Mouse (Mus musculus) liver, adult (tissue): ENCODE data around the gene Golt1b.

Source experiments
- GATA4 ChIP-seq: IDR thresholded peaks from 2 replicates; pipeline ENCODE4 v1.6.1; 2014; ENCODE audit warnings: mild to moderate bottlenecking, low read length; ENCODE audit not compliant: insufficient replicate concordance

Gene Golt1b

DNA sequence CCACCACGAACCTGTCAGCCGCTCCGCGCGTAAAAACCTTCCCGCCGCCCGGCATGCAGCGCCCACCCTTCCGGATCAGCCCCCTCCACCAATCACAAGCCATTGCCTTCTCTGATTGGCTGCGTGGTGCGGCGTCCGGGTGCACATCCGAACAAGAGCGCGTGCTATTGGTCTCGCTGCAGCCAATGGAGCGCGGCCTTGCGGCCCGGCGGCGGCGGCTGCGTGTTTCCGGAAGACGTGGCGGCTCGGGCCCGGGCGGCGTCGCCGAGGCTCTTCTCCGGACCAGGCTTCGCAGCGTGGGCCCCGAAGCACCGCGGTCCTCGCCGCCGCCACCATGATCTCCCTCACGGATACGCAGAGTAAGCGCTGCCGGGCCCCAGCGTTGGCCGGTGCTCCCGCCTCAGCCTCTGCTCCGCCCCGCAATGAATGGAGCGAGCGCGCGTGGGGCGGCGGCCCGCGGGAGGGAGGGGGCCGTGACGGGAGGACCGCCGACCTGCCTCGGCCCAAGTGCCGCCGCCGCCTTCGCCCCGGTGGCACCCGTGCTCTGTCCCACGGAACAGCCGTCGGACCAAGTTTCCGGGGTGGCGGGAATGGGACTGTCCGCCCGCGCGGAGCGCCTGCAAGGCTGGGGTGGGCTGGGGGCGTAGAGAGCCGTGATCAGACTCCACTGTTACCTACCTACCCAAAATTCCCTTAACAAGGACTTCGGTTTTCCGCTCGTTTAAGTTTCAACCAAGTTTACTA lies at the start of gene Golt1b, which contains the start of gene Recql:
Golt1b (plus strand) TSS at position 211 of the 744 bp plus-strand sequence.
Recql (minus strand) TSS at position 77 of the 744 bp plus-strand sequence.
- no peak for TF ChIP-seq GATA4

DNA sequence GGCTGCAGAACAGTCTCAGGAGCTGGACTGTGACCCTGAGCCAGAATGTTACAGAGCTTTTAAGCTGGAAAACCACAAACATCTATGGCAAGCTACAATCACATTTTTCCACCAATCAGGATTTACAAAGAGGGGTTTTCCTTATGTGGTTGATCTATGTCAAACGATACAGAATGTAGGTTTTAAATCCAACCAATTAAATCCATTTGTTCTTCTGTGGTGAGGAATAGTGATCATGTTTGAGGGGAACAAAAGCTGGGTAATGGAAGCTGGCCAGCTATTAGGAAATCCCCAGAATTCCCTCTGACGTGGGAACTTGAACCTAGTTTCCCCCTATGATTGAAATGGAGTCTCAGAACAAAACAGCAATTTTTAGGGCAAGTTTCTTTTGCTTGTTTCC lies 48.1 kb upstream of the Golt1b start:
- TF ChIP-seq GATA4 = no peak

DNA sequence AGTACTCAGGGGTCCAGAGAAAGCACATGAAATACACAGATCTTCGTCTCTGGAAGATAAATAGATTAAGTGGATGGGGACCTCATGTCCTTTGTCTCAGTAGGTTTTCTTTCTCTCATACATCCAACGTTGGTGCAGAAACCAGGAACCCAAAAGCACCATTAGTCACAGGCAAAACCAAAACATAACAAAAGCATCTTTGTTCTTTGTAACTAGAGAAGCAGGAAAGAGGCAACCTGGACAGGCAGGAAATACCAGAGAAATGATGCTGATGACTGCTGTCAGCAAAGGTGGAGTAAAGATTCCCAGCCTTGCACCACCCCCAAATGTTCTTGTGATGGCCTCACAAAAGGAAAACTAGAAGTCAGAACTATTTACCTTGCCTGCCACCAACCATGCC lies 47.4 kb upstream of the Golt1b start:
- TF ChIP-seq GATA4 = no peak

DNA sequence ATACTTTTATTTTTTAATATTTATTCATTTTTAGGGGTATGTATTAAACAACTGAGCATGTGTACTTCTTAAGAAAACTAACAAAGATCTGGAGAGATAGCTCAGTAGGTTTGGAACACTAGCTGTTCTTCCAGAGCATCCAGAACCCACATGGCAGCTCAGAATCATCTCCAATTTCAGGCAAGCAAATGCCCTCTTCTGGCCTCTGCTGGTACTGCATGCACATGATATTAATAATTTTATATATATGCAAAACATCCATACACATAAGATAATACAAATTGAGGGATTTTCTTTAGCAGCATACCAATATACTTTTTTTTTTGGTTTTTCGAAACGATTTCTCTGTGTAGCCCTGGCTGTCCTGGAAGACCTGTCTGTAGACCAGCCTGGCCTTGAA lies 43.5 kb upstream of the Golt1b start:
- TF ChIP-seq GATA4 = no peak

DNA sequence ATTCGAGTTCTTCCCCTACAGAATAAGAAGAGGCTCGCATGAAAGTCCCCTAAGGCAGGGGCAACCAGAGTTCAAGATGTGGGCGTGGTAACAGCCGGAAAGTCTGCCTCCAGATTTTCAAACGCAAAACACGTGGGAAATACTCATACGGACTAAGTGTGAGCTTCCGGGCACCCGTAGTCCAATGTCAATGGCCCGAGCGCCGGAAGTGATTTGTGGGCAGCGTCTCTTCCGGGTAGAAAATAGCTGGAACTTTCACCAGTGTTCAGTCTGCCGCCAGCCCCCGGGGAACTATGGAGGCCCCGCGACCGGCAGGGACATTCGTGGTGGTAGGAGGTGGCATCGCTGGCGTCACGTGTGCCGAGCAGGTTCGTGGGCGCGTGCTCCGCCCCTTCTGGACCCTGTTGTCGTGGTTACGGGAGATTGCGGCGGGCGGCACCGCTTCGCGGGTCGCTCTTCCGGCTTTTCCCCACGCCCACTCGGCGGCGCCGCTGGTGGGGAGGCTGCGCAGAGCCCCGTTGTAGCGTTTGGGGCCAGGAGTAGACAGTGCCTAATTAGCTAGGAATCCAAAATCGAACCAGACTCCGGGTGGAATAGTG lies 41.5 kb upstream of the Golt1b start, which contains the start of gene Pyroxd1:
Pyroxd1 (plus strand) TSS at position 215 of the 599 bp plus-strand sequence.
- TF ChIP-seq GATA4 = peak; percentile 72; the same call in 1 of the 2 replicates

DNA sequence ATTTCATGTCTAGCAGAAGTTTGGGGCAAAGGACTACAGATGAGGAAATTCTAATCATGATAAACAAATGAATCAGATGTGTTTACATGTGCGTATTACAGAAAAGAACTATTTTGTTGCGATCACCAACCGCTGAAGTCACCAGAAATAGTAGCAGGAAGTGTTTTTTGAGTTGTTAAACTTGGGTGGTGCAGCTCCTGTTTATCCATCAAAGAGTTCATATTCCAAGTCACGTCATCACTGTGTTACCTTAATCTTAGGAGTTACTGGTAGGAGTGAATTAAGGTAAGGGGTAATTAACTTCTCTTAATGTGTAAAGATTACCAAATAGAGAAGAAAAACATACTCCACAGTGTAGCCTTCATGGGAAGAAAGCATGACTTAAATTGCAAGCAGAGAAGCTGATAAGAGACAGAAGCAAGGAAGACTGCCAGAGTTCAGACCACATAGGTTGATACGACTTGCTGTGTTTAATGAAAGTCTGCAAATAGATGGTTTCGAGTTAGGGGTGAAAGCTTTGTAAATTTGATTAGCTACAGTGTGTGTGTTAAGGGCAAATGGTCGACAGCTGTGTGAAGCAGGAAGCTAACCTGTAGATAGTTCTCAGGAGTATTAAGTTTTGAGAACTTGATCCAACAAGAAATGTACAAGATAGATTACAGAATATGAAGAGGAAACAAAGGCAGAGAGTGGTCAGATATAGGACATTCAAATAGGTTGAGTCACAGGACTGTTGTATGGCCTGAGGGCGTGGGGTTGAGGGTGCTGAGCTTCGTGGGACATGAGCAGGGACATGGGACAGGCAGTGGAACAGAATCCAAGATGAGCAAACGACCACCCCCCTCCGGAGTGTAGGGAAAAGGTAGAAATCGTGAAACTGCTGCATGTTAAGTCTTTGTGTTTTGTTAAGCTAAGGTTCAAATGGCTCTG lies 40.6 kb upstream of the Golt1b start:
- TF ChIP-seq GATA4 = no peak

DNA sequence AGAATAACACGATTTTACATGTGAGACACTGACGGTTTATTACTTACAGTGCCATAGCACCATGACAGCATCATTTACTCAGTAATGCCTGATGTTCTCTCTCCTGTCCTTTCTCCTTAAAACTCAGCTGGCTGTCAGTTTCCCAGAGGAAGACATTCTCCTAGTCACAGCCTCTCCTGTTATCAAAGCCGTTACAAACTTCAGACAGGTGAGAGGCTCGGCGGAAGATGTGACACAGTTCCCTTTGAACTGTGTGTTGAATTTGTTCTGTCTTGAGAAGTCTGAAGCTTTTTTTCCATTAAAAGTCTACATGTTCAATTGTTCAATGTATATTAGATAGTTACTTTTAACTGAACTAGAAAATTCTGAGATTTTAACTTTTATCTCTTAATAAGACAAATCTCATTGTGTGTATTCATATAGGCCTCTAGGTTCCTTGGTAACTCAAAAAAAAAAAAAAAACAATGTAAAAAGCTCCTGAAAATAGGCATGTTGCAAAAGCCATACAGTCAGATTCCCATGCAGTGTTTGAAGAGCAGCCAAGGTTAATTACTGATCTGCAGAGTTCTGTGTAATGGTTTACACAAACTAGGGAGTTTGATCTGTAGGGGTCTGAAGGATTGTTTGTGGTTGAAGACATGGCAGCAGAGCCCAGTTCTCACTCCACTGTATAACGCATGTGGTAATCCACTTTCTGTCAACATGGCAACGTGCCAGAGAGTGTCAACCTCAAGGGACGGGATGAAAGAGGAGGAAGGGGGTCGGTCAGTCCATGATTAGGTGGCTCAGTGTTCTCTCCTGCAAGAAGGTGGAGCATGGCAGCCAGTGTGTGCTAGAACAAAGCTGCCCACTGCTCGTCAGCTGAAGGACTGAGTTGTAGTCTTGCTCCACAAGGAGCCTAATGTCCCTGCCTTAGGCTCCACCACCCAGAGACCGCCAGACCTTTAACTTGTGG lies 39.3 kb upstream of the Golt1b start:
- no peak for TF ChIP-seq GATA4

DNA sequence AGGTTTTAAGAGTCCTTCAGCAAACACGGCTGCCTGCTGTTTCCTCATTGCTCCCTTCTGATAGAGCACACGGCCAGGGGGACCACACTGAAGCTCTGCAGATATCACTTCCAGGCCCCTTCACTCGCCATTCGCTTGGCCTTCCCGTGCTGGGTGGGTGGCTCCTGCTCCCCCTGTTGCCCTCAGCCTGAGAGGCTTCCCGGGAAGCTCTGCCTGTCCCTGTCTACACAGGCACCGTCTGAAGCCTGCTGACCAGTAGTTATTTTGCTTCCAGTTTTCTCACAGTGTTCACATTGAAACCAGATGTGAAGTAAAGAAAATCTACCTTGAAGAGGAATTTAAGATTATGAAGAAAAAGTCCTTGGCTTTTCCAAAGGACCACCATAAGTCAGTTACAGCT lies 29.9 kb upstream of the Golt1b start:
- no peak for TF ChIP-seq GATA4

DNA sequence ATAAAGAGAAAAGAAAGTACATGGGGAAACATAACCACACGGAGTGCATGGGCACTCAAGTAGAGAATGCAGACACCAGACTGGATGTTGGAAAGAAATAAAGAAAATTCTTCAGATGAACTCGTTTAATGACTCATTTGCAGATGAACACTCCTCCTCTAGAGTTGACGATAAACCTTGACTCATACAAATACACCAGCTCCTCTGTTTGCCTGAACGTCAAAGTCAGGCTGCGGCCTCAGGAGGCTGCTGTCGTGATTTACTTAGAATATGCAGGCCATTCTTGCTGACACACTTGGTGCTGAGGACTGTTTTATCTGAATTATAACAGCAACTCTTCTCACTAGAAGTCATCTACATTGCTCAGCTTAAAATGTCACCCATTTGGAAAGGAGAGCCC lies 25.0 kb upstream of the Golt1b start:
- TF ChIP-seq GATA4 = no peak

DNA sequence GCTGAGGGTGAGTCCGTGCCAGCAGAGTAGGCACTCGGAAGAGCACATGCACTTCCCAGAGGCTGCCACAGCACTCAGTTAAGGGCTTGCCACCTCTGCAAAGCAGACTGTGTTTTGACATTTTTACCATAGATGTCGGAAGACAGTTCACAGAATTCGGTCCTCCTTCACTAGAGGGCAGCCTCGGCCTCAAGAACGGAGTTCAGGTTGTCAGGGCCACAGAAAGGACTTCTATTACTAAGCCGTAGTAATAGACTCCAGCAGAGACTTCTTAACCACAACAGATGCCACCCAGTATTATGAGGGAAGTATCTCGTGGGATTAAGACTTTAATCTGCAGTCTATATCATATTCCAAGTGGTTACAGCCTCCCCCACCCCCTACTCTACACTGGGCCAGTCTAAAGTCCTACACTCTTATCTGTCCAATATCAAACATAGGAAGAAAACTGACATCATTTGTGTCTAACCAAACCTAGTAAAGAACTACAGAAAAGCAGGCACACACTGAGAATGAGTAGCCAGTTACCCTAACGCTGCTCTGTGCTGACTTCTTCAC lies 23.9 kb upstream of the Golt1b start:
- TF ChIP-seq GATA4 = no peak

DNA sequence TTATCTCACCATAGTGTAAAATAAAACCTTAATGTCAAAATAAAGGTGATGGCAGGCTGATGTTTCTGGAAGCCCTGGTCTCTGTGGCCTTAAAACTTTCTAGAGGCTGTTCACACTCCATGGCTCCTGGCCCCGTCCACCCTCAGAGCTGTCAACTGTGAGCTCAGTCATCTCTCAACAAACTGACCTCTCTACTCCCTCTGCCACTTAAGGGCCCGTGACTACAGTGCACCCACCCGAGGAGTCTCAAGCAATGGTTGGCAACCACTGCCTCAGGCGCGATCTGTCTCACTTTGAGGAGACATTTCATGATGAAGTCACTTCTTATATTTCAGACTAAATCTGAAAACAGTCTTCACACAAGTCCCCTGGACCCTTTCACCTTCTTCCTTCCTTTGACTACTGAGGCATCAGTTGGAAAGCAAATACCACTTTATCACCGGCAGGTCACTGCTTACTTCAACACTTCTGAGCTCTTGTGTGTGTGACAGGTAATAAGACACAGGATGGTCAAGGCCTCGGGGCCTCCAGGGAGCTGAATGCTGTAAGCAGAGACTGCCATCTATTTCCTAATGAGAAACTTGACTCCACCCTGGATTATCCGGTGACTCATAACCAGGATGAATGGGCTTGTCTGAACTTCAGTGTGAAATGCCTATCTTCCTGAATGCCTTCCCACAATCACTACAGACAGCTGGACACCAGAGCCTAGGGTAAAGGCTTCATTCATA lies 21.1 kb upstream of the Golt1b start:
- no peak for TF ChIP-seq GATA4

DNA sequence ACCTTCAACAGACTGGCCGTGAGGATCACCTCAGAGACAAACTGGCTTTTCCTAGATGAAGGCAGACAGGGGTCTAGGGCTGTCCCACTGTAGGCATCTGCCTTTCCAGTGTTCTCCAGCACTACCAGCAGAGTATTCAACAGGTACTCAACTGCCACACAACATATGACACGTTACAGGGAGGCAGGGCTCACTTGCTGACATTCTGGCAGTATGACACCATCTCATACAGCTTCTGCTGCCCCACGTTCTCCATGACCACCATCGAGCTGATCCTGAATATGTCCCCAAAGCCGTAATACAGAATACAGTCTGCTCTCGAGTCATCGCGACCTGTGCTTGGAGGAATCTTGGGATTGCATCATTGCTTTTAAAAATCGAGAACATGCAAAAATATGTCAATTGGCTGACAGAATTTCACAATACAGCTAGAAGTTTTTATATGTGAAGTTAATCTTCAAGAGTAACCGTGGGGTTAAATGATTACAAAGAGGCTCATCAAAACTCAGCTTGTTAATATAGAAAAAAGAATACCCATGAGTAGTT lies 20.5 kb upstream of the Golt1b start:
- no peak for TF ChIP-seq GATA4

DNA sequence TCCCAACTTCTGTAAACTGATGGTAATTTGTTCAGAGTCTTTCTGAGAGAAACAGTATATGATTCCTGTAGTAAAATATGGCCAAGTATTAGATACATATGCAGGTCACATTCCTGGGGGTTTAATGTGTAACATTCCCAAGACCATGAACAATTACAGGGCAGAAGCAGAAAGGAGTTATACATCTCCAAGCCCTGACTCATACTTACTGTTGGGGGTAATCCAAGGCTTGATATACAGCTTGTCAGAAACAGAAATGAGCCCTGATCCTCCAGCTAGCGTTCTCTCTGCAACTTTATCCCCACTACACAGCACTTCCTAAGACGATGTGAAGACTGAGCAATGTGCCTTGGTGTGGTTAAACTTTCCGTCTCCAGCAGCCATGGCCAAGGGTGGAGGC lies 19.5 kb upstream of the Golt1b start:
- no peak for TF ChIP-seq GATA4
